Mouse (Mus musculus) lung, adult 2 months (tissue): ENCODE measurements at regions not wholly inside any gene's neighbourhood (a gene's known extent, or its start where the extent isn't known, plus 50 kb on each side); places are given as distances from the start of the nearest gene placed in this dataset.

Experiments
- CTCF ChIP-seq: fragments of 200-500 bp; IDR thresholded peaks from 2 replicates; pipeline ENCODE4 v1.5.1; 2011; ENCODE audit warnings: mild to moderate bottlenecking, low read length, control low read depth; ENCODE audit not compliant: insufficient read depth
- POLR2A ChIP-seq: fragments of 200-500 bp; IDR thresholded peaks from 2 replicates; pipeline ENCODE4 v1.6.1; 2011; ENCODE audit warnings: low read depth, mild to moderate bottlenecking, control low read depth, low read length, borderline replicate concordance; ENCODE audit errors: extremely low read depth

- TF ChIP-seq CTCF (no peak), POLR2A (no peak)
Measured at GRCm38 (mm10) chr4:131381529-131381928, 437.3 kb downstream of the Matn1 start.
